Mouse (Mus musculus): ENCODE data around the gene Utrn.

Utrn gene

DNA sequence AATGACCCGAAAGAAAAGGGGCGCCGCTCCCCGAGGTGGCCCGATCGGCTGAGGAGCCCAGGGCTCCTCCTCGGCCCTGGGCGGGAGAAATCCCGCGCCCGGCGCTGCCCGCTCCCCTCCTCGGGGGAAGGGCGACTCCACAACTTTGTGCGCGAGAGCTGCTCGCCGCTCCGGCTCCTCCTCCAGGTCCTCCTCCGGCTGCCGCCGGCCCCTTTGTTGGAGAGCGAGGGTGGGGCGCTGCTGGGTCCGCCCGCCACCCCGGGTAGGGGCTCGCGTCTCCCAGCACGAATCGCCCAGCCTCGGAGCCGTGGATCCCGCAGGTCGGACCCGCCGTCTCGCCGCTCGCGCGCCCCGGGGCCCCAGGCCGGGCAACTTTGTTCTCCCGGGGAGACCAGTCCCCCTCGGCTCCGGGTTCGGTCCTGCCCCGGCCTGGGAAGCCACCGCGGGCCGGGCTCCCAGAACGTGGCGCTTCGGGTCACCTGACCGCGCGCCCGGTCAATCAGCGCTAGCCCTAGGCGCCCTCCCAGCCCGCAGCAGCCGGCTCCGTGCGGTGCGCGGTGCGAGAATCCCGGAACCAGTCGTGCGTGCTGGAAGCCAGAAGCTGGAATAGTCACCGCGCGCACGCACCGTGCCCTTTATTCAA is at the start of gene Utrn:
Utrn (minus strand) TSS at position 337 of the 643 bp plus-strand sequence.
- peak; percentile 85 for DNase-seq

DNA sequence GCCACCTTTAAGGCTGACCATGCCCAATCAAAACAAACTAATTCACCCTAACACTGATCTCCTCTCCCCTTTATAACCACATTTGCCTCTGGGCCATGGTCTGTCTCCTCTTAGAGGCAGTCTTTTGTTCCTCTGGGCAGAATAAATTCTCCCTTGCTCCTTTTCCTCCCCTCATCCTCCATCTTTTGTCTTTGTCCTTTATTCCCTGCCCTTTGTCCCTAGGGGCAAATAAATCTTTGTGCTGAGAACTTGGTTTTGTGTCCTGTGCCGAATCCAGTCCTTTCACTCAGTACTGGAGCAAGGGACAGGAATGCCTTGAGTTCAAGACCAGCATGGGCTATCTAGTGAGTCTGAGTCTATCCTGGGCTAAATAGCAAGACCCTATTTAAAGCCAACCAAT is 48.5 kb upstream of the Utrn start:
- DNase-seq: no peak

DNA sequence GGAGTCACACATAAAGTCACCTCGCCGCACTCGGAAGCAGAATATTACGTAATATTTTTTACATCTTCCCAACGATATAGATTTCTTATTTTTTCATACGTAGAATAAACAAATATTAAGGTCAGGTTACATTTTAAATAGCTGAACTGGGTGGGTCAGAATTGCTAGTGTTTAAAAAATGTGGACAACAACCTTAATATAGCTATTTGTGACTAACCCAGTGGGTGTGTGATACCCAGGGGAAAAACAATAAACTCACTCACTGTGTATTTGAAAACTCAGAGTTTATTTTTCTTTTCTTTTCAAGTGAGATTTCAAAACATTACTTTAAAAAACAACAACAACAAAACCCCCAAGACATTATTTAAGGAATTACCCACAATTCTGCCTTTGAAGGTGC is 47.2 kb upstream of the Utrn start:
- no peak for DNase-seq

DNA sequence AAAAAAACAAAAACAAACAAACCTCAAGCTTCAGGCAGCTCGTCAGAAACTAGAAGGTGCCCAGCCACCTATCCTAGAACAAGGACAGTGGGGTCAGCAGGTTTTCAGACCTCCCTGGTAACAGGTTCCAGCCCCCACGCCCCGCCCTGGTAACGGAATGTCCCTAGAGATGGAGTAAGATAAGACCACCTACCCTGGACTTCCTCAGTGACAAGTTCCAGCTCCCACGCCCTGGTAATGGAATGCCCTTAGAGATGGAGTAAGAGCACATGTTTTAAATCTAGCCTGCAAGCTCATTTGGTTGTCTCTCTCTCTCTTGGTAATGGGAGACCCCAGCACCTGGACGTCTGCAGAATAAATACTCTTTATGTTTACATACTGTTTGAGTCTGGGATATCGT is 46.7 kb upstream of the Utrn start:
- DNase-seq: no peak

DNA sequence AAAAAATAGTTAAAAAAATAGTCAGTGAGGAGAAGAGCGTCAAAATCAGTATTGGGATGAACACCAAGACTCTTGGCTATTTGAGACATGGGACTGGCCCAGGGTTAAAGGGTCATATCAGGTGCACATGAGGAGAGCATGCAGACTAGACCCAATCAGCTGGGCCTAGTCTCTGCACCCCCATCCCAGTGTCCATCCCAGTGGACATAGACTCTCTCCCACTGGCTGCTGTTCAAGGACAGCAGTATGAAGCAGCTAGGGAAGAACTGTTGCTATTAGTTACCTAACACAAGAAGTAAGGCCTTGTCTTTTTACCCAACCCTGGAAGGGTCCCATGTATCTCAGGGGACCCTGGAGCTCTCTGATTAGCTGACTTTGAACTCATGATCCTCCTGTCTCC is 45.0 kb upstream of the Utrn start:
- no peak for DNase-seq

DNA sequence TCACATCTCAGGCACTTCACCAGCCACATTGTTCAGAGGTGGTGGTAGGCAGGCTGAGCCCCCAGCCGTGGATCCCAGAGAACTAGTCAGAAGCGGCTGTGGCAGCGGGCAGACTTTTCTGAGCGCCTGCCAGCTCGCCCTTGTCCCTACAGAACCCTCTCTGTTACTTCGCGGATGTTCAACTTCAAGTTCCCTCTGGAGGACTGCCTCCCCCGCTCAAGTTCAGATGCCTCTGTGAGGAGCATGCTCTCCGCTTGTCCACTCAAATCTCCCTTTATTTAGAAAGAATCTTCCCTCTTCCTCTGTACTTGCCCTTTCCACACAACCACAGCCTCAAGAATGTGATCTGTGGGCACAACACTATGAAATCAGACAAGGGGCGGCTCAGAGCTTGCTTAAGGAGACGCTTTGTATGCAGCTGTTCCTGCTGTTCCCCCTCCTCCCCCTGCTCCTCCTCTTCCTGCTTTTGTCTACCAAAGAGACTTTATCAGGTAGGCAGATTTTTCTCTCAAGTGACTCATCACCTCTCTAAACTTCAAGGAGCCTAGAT is 42.9 kb upstream of the Utrn start:
- DNase-seq: peak; percentile 10

DNA sequence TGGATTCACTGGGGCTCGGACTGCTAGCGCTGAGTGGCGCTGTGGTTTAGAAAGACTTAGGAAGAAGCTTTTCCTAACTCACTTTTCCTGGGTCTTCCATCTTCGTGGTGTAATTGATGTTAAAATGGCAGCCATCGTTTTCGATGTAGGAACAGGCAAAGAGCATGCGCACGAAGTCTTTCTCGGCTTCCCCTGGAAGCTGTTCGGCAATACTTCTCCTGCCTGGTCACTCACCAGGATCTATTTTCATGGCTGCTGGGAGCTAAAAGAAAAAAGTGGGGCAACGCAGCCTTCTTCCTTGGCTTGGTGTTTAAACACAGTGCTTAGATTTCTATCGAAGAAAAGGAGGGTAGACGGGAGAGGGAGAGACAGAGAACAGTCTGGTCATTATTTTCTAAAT is 42.3 kb upstream of the Utrn start:
- DNase-seq: no peak

DNA sequence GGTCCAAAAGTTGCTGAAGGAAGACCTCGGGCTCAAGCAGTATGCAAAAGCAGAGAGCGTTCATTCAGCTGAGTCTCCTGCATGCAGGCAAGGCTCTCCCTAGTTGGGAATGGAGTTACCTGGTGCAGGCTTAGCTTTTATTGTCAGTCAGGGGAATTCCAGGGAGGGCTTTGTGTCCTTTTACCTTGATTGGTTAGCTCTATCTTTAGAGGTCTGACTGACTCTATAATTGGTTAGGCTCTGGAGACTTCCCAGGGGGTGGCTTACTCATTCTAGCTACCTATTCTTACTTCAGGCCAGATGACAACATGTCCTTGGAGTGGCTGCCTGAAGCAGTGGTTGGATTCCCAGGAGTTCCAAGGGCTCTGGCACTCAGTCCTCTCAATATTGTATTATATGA is 40.7 kb upstream of the Utrn start:
- no peak for DNase-seq

DNA sequence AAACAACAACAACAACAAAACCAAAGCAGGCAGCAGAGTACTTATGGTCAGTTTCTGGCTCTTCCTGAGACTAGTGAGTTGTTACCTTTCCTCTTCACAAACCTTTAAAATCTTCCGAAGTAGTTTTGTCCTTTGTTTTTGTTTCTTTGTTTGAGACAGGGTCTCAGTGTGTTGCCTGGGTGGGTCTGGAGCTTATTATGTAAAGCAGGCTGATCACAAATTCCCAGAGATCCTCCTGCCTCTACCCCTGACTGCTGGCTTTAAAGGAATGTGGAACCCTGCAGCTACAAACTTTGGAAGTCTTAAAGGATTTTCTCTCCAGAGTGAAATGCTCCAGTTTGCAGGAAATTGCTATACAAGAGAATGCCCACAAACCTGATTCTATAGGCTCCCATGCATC is 40.0 kb upstream of the Utrn start:
- no peak for DNase-seq

DNA sequence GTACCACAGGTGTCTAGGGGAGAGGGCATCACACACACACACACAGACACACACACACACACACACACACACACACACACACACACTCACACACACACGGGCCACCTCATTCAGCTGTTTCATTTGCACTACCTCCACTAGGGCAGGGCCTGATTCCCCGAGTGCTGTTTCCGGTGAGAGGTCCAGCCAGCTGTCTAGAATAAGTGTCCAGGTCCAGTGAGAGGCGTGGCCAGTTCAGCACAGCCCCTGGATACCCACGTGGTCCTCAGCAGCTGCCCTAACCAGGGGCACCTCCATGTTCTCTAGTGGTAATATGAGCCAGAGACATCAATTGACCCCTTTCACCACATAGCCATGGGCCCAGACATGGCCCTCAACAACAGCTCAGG is 35.0 kb upstream of the Utrn start:
- no peak for DNase-seq

DNA sequence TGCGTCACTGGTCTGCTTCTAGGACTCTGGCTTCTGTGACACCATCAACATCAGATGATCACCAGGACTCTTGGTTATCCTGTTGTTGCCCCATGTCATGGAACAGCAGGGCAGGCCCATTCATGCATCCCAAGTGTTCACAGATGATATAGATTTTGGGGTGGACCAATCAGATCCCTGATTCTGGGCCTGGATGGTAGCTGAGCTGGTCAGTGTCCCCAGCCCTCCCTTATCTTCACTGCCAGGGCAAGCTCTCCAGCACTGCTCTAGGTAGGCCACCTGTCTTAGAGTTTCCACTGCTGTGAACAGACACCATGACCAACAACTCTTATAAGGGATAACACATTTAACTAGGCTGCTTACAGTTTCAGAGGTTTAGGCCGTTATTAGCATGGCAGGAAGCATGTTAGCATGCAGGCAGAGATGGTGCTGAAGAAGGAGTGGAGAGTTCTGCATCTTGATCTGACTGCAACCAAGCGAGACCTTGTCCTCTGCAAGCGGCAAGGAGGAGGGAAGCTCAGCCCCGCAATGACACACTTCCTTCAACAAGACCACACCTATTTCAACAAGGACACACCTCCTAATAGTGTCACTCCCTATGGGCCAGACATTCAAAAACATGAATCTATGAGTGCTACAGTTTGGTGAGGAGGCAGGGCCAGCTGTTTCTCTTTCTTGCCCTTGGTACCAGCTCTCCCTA is 34.4 kb upstream of the Utrn start:
- no peak for DNase-seq

DNA sequence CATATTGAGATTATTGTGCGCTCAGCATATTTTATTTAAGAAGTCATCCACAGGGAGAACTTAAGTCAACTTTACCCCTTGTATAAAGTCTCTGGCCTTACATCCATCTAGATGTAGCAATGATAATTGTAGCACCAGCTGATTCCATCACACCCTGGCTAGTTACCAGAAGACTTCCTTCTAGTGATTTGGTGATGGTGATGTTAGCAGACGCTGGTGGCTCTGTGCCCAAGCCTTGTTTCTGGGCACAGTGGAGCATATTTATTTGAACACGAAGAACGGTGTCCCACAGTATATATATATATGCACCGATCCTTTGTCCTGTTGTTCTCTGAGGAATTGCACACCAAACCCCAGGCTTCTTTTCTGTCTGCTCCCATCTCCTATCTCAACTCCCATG is 30.7 kb upstream of the Utrn start:
- DNase-seq: no peak

DNA sequence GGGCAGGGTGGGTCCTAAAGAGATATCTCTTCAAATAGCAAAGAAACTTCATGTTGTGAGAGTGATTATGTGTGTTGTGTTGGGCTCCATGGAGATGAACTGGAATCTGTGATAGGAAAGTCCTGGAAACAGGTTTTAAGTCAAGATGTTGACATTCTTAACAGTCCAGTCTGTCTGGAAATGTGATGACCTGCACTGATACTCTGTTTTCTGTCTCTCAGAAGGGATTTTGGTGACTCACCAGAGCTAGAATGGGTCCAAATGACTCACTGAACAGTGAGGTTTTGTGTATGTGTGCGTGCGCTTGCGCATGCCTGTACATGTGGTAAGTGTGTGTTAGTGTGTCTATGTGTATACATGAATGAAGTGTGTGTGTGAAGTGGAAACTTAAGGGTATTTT is 24.2 kb upstream of the Utrn start:
- DNase-seq: no peak

DNA sequence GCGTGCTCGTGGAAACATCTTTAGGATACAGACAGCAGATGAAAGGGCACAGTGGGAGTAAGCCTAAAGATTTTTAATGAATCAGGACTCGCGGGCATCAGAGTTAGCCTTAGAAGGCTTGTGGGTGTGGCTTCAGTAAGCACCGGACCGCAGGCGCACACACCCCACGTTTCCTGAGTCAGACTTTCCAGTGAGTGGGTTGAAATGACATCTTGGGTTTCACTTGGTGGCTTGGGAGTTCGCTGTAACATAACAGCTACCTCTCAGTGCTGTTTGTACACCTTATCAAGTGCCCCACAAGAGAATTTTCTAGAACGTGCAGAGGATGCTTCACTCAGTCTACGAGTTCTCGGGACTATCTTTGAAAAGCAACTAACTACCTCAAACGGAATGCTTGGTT is 19.2 kb upstream of the Utrn start:
- no peak for DNase-seq

DNA sequence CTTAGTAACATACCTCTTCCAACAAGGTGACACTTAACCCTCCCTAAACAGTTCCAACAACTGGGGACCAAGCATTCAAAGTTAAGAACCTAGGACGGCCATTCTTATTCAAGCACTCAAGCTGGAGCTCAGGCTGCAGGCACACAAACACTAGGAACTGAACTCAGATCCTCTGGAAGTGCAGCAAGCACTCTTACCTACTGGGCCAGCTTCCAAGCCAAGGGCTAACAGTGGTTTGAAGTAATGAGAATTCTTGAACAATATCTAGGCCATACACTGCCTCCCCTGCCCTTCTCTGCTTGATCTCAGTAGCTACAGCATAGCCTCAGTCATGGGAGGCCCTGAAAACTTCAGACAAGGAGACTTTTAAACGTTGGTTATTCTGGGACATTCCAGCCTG is 18.6 kb upstream of the Utrn start:
- DNase-seq: no peak

DNA sequence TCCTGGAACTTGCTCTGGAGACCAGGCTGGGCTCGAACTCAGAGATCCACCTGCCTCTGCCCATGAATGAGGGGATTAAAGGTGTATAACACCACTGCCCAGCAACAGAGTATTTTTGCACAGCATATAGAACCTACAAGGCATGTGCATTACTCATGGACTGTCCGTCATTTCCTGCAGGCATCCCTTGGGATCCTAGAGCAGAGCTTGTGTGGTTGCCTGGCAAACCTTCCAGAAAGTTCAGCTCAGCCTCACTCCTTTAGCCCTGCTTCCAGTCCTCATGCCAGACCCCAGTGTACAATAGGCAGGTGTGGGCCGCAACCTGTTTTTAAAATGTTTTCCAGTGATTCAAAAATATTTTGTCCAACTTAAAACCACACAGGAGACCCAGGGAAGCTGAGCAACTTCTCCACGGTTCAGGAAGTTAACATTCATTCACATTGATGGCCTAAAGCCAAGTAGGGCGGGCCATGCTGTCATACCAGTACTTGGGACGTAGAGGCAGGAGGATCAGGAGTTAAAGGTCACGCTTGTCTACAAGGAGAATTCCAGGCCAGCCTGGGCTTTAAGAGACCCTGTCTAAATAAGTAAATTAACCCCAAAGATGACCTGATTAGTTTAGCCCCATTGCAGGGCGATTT is 15.3 kb upstream of the Utrn start:
- no peak for DNase-seq

DNA sequence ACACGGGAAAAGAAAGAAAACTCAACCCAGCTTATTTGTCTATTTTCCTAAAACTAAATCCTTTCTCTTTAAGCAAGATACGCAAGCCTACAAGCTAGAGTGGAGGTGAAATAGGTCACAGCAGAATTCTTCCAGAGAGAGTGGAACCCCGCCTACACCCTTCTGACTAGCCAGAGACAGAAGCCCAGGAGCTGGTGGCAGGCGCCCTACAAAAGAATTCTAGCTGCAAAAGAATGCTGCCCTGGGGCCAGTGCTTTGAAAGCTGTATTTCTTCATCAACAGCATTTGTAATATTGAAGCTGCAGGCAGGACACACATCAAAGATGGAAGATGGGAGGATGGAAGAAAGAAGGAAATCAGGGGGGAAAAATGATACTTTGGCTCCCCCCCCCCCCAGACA is 12.7 kb upstream of the Utrn start:
- DNase-seq: no peak

DNA sequence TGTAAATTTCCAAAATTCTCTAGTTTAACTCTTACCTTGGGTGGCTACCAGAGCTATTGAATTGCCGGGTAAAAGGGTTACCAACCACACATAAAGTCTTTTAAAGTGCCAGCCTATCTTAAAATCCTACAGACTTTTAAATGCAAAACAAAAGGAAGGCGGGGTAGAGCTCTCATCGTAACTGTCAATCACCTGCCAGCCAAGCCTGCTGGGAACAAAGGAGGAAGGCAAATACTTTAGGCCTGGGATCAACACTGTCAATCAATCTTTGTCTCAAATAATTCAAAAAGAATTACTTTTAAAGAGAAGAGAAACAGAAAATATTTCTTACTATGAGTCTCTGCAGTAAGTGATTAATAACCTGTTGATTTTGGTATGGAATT is 10.1 kb upstream of the Utrn start:
- no peak for DNase-seq

DNA sequence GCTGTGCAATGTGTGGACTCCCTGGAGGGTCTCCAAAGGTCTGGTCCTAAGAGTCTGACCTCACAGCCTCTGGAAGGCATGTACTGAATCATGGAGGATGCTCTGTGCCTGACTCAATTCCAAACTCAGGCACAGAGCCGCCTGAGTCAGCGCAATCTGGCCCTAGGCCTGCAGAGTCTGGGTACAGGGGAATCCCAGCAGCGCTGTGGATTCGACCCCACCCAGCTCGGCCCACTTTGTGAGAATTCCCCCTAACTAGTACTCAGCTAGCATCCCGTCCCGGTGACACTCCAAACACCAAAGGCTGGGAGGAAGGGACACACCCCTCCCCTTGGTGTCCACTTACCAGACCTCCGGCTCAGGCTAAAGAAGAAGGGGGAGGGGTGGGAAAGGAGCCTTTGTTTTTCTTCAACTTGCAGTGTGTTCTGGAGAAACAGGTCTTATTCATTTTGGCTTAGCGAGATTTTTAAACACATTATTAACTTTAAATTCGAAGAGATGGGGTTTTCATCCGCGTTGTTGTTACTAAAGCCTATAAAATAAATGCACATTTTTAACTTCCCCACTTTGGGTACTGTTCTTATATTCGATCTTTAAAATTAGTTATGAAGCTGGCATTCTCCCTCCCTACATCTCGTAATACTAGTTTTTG is 9.6 kb upstream of the Utrn start:
- no peak for DNase-seq

DNA sequence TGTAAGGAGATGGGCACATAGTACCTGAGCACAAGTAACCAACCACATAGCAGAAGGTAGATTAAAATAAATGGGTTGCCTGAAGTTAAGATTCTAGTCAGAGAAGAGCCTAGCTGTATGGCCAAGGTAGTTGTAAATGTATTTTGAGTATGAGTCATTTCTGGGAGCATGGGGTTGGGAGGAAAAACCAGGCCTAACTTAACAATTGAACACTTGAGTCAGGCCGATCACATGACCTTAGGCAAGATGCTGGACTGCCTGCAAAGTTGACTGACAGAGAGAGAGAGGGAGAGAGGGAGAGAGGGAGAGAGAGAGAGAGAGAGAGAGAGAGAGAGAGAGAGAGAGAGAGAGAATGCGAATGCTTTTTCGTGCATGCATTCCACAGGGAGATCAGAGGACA is 7.3 kb upstream of the Utrn start:
- DNase-seq: no peak

DNA sequence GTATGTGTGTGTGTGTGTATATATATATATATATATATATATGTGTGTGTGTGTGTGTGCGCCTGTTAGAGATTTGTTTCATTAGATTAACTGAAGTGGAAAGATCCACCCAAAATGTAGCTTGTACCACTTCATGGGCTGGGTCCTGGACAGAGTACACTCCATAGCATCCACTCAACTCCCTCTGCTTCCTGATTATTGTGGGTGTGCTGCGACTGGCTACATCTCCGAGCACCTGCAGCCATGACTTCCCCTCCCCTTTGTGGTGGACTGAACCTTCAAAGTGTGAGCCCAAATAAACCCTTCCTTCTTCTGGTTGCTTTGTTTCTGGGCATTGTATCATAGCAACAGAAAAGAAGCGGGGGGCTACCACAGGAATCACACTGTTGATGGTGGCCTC is 6.2 kb upstream of the Utrn start:
- no peak for DNase-seq

DNA sequence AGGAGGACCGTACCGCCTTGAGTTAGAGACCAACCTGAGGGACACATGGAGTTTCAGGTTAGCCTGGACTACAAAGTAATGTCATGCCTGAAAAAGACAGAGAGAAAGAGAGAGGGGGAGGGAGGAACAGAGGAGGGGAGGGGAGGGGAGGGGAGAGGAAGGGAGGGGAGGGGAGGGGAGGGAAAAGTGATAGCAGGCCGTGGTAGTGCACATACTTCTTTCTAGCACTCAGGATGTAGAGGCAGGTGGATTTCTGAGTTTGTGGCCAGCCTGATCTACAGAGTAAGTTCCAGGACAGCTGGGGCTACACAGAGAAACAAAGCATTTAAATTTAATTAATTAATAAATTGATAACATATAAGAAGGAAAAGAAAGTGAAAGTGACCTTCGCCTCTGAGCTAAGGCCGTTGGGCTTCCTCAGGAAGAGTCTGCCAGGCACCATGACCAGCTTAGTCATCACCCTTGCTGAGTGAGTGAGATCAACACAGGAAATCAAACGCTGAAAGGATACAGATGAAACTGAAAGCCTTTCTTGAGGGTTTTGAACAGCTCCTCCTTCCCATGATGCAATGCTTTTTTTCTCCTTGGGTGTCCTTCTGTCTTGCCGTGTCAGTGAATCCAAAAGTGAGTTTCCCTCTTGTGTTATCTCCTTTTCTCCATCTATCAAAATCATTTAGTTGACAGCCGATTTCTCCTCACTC is 5.6 kb upstream of the Utrn start:
- peak; percentile 18 for DNase-seq

DNA sequence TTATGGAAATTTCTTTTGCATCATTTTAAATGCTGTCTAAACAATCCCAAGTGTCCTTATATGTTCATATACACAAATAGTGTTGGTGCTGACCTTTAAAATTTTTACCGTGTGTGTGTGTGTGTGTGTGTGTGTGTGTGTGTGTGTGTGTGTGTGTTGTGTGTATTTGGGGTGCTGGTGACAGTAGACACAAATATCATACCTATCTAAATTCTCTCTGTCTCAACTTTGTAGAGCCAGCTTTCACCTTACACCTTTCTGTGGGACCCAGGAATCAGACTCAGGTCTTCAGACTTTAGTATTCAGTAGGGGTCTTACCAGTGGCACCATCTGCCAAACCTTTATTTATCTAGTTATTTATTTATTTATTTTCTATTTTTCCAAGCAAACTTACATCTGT is 681 bp upstream of the Utrn start:
- no peak for DNase-seq
